Mouse (Mus musculus) hindbrain, embryonic 15.5 days (tissue): ENCODE measurements around the gene Gga3. TPM values are rescaled to one million over a fixed set of nuclear protein-coding genes. Genes with fewer than 3 reads are reported as not detected.

ENCODE experiments used
- ATAC-seq: fragments of 200-750 bp; cut with Nextera tagmentation; 2 replicates; pipeline ENCODE4 v1.8.0; 2017; ENCODE audit warnings: low read depth, moderate number of reproducible peaks, moderate TSS enrichment; ENCODE audit not compliant: low FRiP score
- H3K27ac ChIP-seq: fragments of 300-500 bp; sonication (generic); replicated peaks from 2 replicates; pipeline ENCODE4 v1.5.1; 2015; ENCODE audit warnings: mild to moderate bottlenecking, inconsistent platforms
- H3K27me3 ChIP-seq: fragments of 300-500 bp; sonication (generic); 2 replicates; pipeline ENCODE4 v1.6.1; 2015; ENCODE audit warnings: control low read depth, inconsistent platforms
- H3K36me3 ChIP-seq: fragments of 300-500 bp; sonication (generic); 2 replicates; pipeline ENCODE4 v1.6.1; 2015; ENCODE audit warnings: control low read depth, inconsistent platforms
- H3K4me1 ChIP-seq: fragments of 300-500 bp; sonication (generic); replicated peaks from 2 replicates; pipeline ENCODE4 v1.6.1; 2015; ENCODE audit warnings: control low read depth, inconsistent platforms
- H3K4me2 ChIP-seq: fragments of 300-500 bp; sonication (generic); 2 replicates; pipeline ENCODE4 v1.6.1; 2015; ENCODE audit warnings: moderate library complexity, mild to moderate bottlenecking, inconsistent platforms
- H3K4me3 ChIP-seq: fragments of 300-500 bp; sonication (generic); 2 replicates; pipeline ENCODE4 v1.5.1; 2015; ENCODE audit warnings: mild to moderate bottlenecking, inconsistent platforms
- H3K9ac ChIP-seq: fragments of 300-500 bp; sonication (generic); 2 replicates; pipeline ENCODE4 v1.6.1; 2015; ENCODE audit warnings: inconsistent platforms
- H3K9me3 ChIP-seq: fragments of 300-500 bp; sonication (generic); 2 replicates; pipeline ENCODE4 v1.6.1; 2016; ENCODE audit warnings: control low read depth, inconsistent platforms
- WGBS: fragments of 180-500 bp; shearing (Covaris S2); methylation state at CpG from one replicate; pipeline ENCODE4 v1.1.7; 2015; 5-methylcytosine and 5-hydroxymethylcytosine counted together
- polyA plus RNA-seq: library from polyadenylated mRNA; unstranded; fragments of >200 nt; fragmentation: Nextera tagmentation; extraction: Ambion mirVana; gene quantifications from 2 replicates; pipeline ENCODE4 v1.2.1, GENCODE M21; 2015

Gga3 gene
- polyA plus RNA-seq, 1 experiment from 2014 or later = 38.1 TPM

- H3K27ac ChIP-seq = no peak overlapping the region
- H3K9me3 ChIP-seq = no peaks in the 10 kb centered on the region
- no peaks in the 10 kb centered on the region for H3K36me3 ChIP-seq
- H3K4me2 ChIP-seq = no peak overlapping the region
- H3K4me3 ChIP-seq = no peak overlapping the region
- 89% methylated on average over 13 of the region's 13 CpGs for WGBS
- H3K27me3 ChIP-seq = no peaks in the 10 kb centered on the region
- no peak overlapping the region for H3K9ac ChIP-seq
- H3K4me1 ChIP-seq = peaks cover 23% of the 10 kb centered on the region
- no peak for ATAC-seq
These were observed 26.1 kb upstream of the Gga3 start for GRCm38 (mm10) chr11:115629734-115630531.

- H3K27me3 ChIP-seq = no peaks in the 10 kb centered on the region
- H3K4me3 ChIP-seq = peak overlapping the region; percentile 72
- H3K4me1 ChIP-seq = peaks cover 23% of the 10 kb centered on the region
- no peaks in the 10 kb centered on the region for H3K36me3 ChIP-seq
- no peaks in the 10 kb centered on the region for H3K9me3 ChIP-seq
- peak overlapping the region; percentile 70 for H3K4me2 ChIP-seq
- peak; percentile 7; the same call in 1 of the 2 replicates for ATAC-seq
- H3K9ac ChIP-seq = no peak overlapping the region
- 52% methylated on average over 13 of the region's 13 CpGs for WGBS
- H3K27ac ChIP-seq = no peak overlapping the region
These were observed 24.7 kb upstream of the Gga3 start for GRCm38 (mm10) chr11:115628465-115629101.

- Histone ChIP-seq H3K9me3 (no peaks in the 10 kb centered on the region), H3K27ac (peak within 1 kb of the TSS; percentile 23; the same call in 1 of the 2 replicates), H3K9ac (peak within 1 kb of the TSS; percentile 64), H3K36me3 (peaks cover 3% of the 10 kb centered on the region; the same call in 1 of the 2 replicates), H3K4me3 (peak within 1 kb of the TSS; percentile 72), H3K27me3 (no peaks in the 10 kb centered on the region), H3K4me2 (peak within 1 kb of the TSS; percentile 70), H3K4me1 (peaks cover 23% of the 10 kb centered on the region)
- peak; percentile 99 for ATAC-seq
- WGBS = under 1% methylated on average over 47 of the region's 47 CpGs
These were observed 24.0 kb upstream of the Gga3 start, which contains the start of gene Slc25a19 for GRCm38 (mm10) chr11:115627705-115628464. Gene Slc25a19 (minus strand): TSS chr11:115628295.

- no peak overlapping the region for H3K27ac ChIP-seq
These were observed 23.2 kb upstream of the Gga3 start for GRCm38 (mm10) chr11:115626824-115627616.

GRCm38 (mm10) chr11:115625877-115626276 is 22.0 kb upstream of the Gga3 start:
- Histone ChIP-seq H3K27me3 (no peaks in the 10 kb centered on the region), H3K9ac (no peak overlapping the region), H3K9me3 (no peaks in the 10 kb centered on the region), H3K4me2 (no peak overlapping the region), H3K27ac (no peak overlapping the region), H3K4me1 (peaks cover 23% of the 10 kb centered on the region), H3K4me3 (no peak overlapping the region), H3K36me3 (peaks cover 16% of the 10 kb centered on the region; the same call in 1 of the 2 replicates)
- no peak for ATAC-seq
- WGBS = 83% methylated on average over 9 of the region's 9 CpGs

More at GRCm38 (mm10) chr11:115626824-115627616, 23.2 kb upstream of the Gga3 start:
- WGBS = 51% methylated on average over 11 of the region's 11 CpGs
- Histone ChIP-seq H3K36me3 (peaks cover 10% of the 10 kb centered on the region; the same call in 1 of the 2 replicates), H3K4me3 (peak overlapping the region; percentile 72), H3K27me3 (no peaks in the 10 kb centered on the region), H3K4me2 (peak overlapping the region; percentile 70), H3K4me1 (peaks cover 23% of the 10 kb centered on the region), H3K9me3 (no peaks in the 10 kb centered on the region), H3K9ac (peak overlapping the region; percentile 64)
- no peak for ATAC-seq

GRCm38 (mm10) chr11:115623487-115624070 is 19.7 kb upstream of the Gga3 start:
- no peak overlapping the region for H3K4me2 ChIP-seq
- H3K9ac ChIP-seq = no peak overlapping the region
- no peaks in the 10 kb centered on the region for H3K27me3 ChIP-seq
- peaks cover 19% of the 10 kb centered on the region for H3K4me1 ChIP-seq
- H3K9me3 ChIP-seq = no peaks in the 10 kb centered on the region
- H3K36me3 ChIP-seq = peaks cover 22% of the 10 kb centered on the region
- WGBS = 73% methylated on average over 9 of the region's 9 CpGs
- no peak overlapping the region for H3K27ac ChIP-seq
- no peak overlapping the region for H3K4me3 ChIP-seq
- ATAC-seq = no peak

- Histone ChIP-seq H3K9ac (no peak overlapping the region), H3K9me3 (no peaks in the 10 kb centered on the region), H3K4me2 (no peak overlapping the region), H3K4me1 (no peaks in the 10 kb centered on the region), H3K27ac (no peak overlapping the region), H3K36me3 (peaks cover 27% of the 10 kb centered on the region), H3K27me3 (no peaks in the 10 kb centered on the region; the same call in 1 of the 2 replicates), H3K4me3 (no peak overlapping the region)
- no peak for ATAC-seq
- WGBS = 90% methylated on average over 7 of the region's 7 CpGs
These were observed 16.1 kb upstream of the Gga3 start for GRCm38 (mm10) chr11:115619949-115620348.

- no peak for ATAC-seq
- WGBS = 84% methylated on average over 16 of the region's 16 CpGs
- Histone ChIP-seq H3K27me3 (peaks cover 6% of the 10 kb centered on the region; the same call in 1 of the 2 replicates), H3K4me1 (no peaks in the 10 kb centered on the region), H3K9me3 (no peaks in the 10 kb centered on the region), H3K4me3 (no peak overlapping the region), H3K27ac (no peak overlapping the region), H3K36me3 (peaks cover 30% of the 10 kb centered on the region), H3K4me2 (no peak overlapping the region), H3K9ac (no peak overlapping the region)
These were observed 15.1 kb upstream of the Gga3 start for GRCm38 (mm10) chr11:115618732-115619516.

GRCm38 (mm10) chr11:115618001-115618400 is 14.2 kb upstream of the Gga3 start:
- Histone ChIP-seq H3K36me3 (peaks cover 29% of the 10 kb centered on the region), H3K27me3 (peaks cover 6% of the 10 kb centered on the region; the same call in 1 of the 2 replicates), H3K4me1 (peaks cover 7% of the 10 kb centered on the region), H3K4me3 (no peak overlapping the region), H3K4me2 (no peak overlapping the region), H3K9ac (no peak overlapping the region), H3K27ac (no peak overlapping the region), H3K9me3 (no peaks in the 10 kb centered on the region)
- ATAC-seq = no peak
- 76% methylated on average over 2 of the region's 2 CpGs for WGBS

- peaks cover 20% of the 10 kb centered on the region for H3K36me3 ChIP-seq
- H3K9me3 ChIP-seq = no peaks in the 10 kb centered on the region
- H3K4me2 ChIP-seq = no peak overlapping the region
- H3K27me3 ChIP-seq = peaks cover 6% of the 10 kb centered on the region; the same call in 1 of the 2 replicates
- H3K27ac ChIP-seq = no peak overlapping the region
- H3K4me1 ChIP-seq = peaks cover 14% of the 10 kb centered on the region
- no peak overlapping the region for H3K4me3 ChIP-seq
- no peak for ATAC-seq
- H3K9ac ChIP-seq = no peak overlapping the region
- 88% methylated on average over 6 of the region's 6 CpGs for WGBS
These were observed 13.0 kb upstream of the Gga3 start for GRCm38 (mm10) chr11:115616893-115617292.
